Mouse (Mus musculus) MEL (cell line): Measurements from ENCODE around the gene Rock2. TPM values are rescaled to one million over a fixed set of nuclear protein-coding genes. Genes with fewer than 3 reads are reported as not detected.

ENCODE experiments used
- DNase-seq: peaks from one replicate; pipeline ENCODE4 v3.0.0; 2011; ENCODE audit warnings: low read depth, low spot score
- H3K27ac ChIP-seq: 2 replicates; pipeline ENCODE4 v1.5.1; 2012; ENCODE audit warnings: low read depth, mild to moderate bottlenecking, control low read depth, low read length, moderate library complexity; ENCODE audit not compliant: control insufficient read depth
- H3K27me3 ChIP-seq, 2 experiments: fragments of 150-350 bp in 1 of 2; sonication (generic) in 1 of 2; 2 replicates each; pipeline ENCODE4 v1.6.1; 2012; ENCODE audit warnings: low read length in 2 of 2, mild to moderate bottlenecking in 2 of 2, improper control_type of control experiment in 1 of 2, moderate library complexity in 1 of 2; ENCODE audit not compliant: insufficient read depth in 2 of 2, control insufficient read depth in 1 of 2
- H3K36me3 ChIP-seq, 2 experiments: 2 replicates each; pipeline ENCODE4 v1.6.1; 2012 to 2014; ENCODE audit warnings: low read length in 2 of 2, improper control_type of control experiment in 1 of 2, inconsistent platforms in 1 of 2, mild to moderate bottlenecking in 1 of 2; ENCODE audit not compliant: insufficient read depth in 2 of 2, control insufficient read depth in 1 of 2
- H3K4me1 ChIP-seq, 2 experiments: fragments of 150-350 bp in 1 of 2; sonication (generic) in 1 of 2; 2 replicates each; pipeline ENCODE4 v1.6.1; 2012; ENCODE audit warnings: low read length in 2 of 2, improper control_type of control experiment in 1 of 2, mild to moderate bottlenecking in 1 of 2; ENCODE audit not compliant: insufficient read depth in 2 of 2, control insufficient read depth in 1 of 2
- H3K4me3 ChIP-seq, 2 experiments: fragments of 150-350 bp in 1 of 2; sonication (generic) in 1 of 2; 2 replicates each; pipeline ENCODE4 v1.5.1; 2012; ENCODE audit warnings: low read depth in 2 of 2, low read length in 2 of 2, mild to moderate bottlenecking in 2 of 2, moderate library complexity in 2 of 2, control low read depth in 1 of 2, improper control_type of control experiment in 1 of 2; ENCODE audit not compliant: control insufficient read depth in 1 of 2, insufficient read depth in 1 of 2
- H3K79me2 ChIP-seq: 2 replicates; pipeline ENCODE4 v1.6.1; 2012; ENCODE audit warnings: mild to moderate bottlenecking, low read length, moderate library complexity; ENCODE audit not compliant: control insufficient read depth, poor library complexity, insufficient read depth
- H3K9ac ChIP-seq: 2 replicates; pipeline ENCODE4 v1.6.1; 2012; ENCODE audit warnings: low read depth, mild to moderate bottlenecking, control low read depth, low read length, moderate library complexity; ENCODE audit not compliant: control insufficient read depth, poor library complexity, severe bottlenecking
- H3K9me3 ChIP-seq: fragments of 150-350 bp; sonication (generic); replicated peaks from 2 replicates; pipeline ENCODE4 v1.6.1; 2012; ENCODE audit warnings: mild to moderate bottlenecking, low read length, improper control_type of control experiment, moderate library complexity; ENCODE audit not compliant: insufficient read depth
- CHD1 ChIP-seq: IDR thresholded peaks from 2 replicates; pipeline ENCODE4 v1.6.1; 2012; ENCODE audit warnings: low read depth, mild to moderate bottlenecking, inconsistent platforms, low read length, improper control_type of control experiment
- CTCF ChIP-seq, 3 experiments: IDR thresholded peaks in 2 of 3; conservative IDR thresholded peaks in 1 of 3; 2 replicates each; pipeline ENCODE4 v1.5.1; 2011 to 2012; ENCODE audit warnings: low read length in 3 of 3, low read depth in 2 of 3, mild to moderate bottlenecking in 2 of 3, improper control_type of control experiment in 1 of 3, inconsistent platforms in 1 of 3, mixed read lengths in 1 of 3, moderate library complexity in 1 of 3; ENCODE audit not compliant: control insufficient read depth in 1 of 3, insufficient read depth in 1 of 3, poor library complexity in 1 of 3, severe bottlenecking in 1 of 3
- GABPA ChIP-seq: IDR thresholded peaks from 2 replicates; pipeline ENCODE4 v1.6.1; 2012; ENCODE audit warnings: low read depth, mild to moderate bottlenecking, inconsistent platforms, low read length, improper control_type of control experiment, moderate library complexity
- GATA1 ChIP-seq: IDR thresholded peaks from 2 replicates; pipeline ENCODE4 v1.6.1; 2011; ENCODE audit warnings: low read depth, low read length, improper control_type of control experiment
- MAFK ChIP-seq: IDR thresholded peaks from 2 replicates; pipeline ENCODE4 v1.6.1; 2011; ENCODE audit warnings: low read depth, mild to moderate bottlenecking, low read length, improper control_type of control experiment, borderline replicate concordance
- MAX ChIP-seq: IDR thresholded peaks from 2 replicates; pipeline ENCODE4 v1.6.1; 2011; ENCODE audit warnings: low read length, improper control_type of control experiment
- NRF1 ChIP-seq: IDR thresholded peaks from 2 replicates; pipeline ENCODE4 v1.6.1; 2014; ENCODE audit warnings: low read depth, mild to moderate bottlenecking, inconsistent platforms, low read length, improper control_type of control experiment, moderate library complexity; ENCODE audit not compliant: poor library complexity, insufficient read depth, severe bottlenecking
- POLR2AphosphoS2 ChIP-seq: IDR thresholded peaks from 2 replicates; pipeline ENCODE4 v1.6.1; 2011; ENCODE audit warnings: low read length, improper control_type of control experiment
- POLR2AphosphoS5 ChIP-seq: IDR thresholded peaks from 2 replicates; pipeline ENCODE4 v1.6.1; 2012; ENCODE audit warnings: low read depth, borderline replicate concordance, mild to moderate bottlenecking, inconsistent platforms, low read length, moderate library complexity, mixed read lengths
- RAD21 ChIP-seq: IDR thresholded peaks from 2 replicates; pipeline ENCODE4 v1.6.1; 2011; ENCODE audit warnings: mild to moderate bottlenecking, low read depth, low read length, improper control_type of control experiment
- TBP ChIP-seq: IDR thresholded peaks from 2 replicates; pipeline ENCODE4 v1.8.0; 2011; ENCODE audit warnings: low read depth, low read length, improper control_type of control experiment
- TCF12 ChIP-seq: IDR thresholded peaks from 2 replicates; pipeline ENCODE4 v1.6.1; 2014; ENCODE audit warnings: low read depth, mild to moderate bottlenecking, inconsistent platforms, low read length, improper control_type of control experiment, moderate library complexity
- USF2 ChIP-seq, 2 experiments: IDR thresholded peaks; 2 replicates each; pipeline ENCODE4 v1.6.1; 2011 to 2012; ENCODE audit warnings: improper control_type of control experiment in 2 of 2, low read length in 2 of 2, borderline replicate concordance in 1 of 2, inconsistent platforms in 1 of 2, low read depth in 1 of 2, mild to moderate bottlenecking in 1 of 2; ENCODE audit not compliant: insufficient read depth in 1 of 2
- ZKSCAN1 ChIP-seq: IDR thresholded peaks from 2 replicates; pipeline ENCODE4 v1.6.1; 2012; ENCODE audit warnings: low read depth, mild to moderate bottlenecking, inconsistent platforms, low read length, improper control_type of control experiment, moderate library complexity
- polyA plus RNA-seq, 2 experiments: library from polyadenylated mRNA; stranded (reverse) in 1 of 2; unstranded in 1 of 2; fragments of >175 nt in 1 of 2; fragments of >200 nt in 1 of 2; gene quantifications; 2 replicates each; pipeline versions ENCODE4 v1.2.1 to v1.2.4; 2012; ENCODE audit warnings: low replicate concordance in 2 of 2, low read depth in 1 of 2; ENCODE audit not compliant: insufficient read length in 2 of 2, insufficient read depth in 1 of 2, missing spikeins in 1 of 2
- total RNA-seq: library from RNA; depleted of rRNA; stranded (reverse); fragments of 300-350 nt; gene quantifications from 2 replicates; pipeline ENCODE4 v1.2.3, GENCODE M21; 2012

Gene Rock2
- total and polyA plus RNA-seq, 3 experiments = 10.9 to 46.4 (median 14.4) TPM

GRCm38 (mm10) chr12:16868618-16869017 lies 26.1 kb upstream of the Rock2 start:
- no peak for DNase-seq
- H3K79me2 ChIP-seq = no peaks in the 10 kb centered on the region
- TF ChIP-seq MAFK = no peak
- no peak for TF ChIP-seq TCF12
- TF ChIP-seq NRF1 = no peak
- no peak for TF ChIP-seq POLR2AphosphoS5
- TF ChIP-seq TBP = no peak
- TF ChIP-seq GATA1 = no peak
- TF ChIP-seq ZKSCAN1 = no peak
- TF ChIP-seq RAD21 = no peak
- no peak for TF ChIP-seq CHD1
- TF ChIP-seq, all 39 proteins: peak for 0
- Histone ChIP-seq H3K36me3 (peaks cover 0 to 10% of the 10 kb centered on the region in 2 experiments; a peak in 2 of 4 replicates), H3K27me3 (peaks cover 0 to 2% of the 10 kb centered on the region in 2 experiments; a peak in 1 of 4 replicates), H3K4me1 (peaks cover 4 to 10% of the 10 kb centered on the region in 2 experiments), H3K9ac (no peak overlapping the region), H3K9me3 (no peaks in the 10 kb centered on the region), H3K4me3 (no peak overlapping the region), H3K27ac (no peak overlapping the region)

GRCm38 (mm10) chr12:16869091-16869778 lies 25.5 kb upstream of the Rock2 start:
- Histone ChIP-seq H3K4me1 (peaks cover 4 to 10% of the 10 kb centered on the region in 2 experiments), H3K9ac (no peak overlapping the region), H3K9me3 (no peaks in the 10 kb centered on the region), H3K36me3 (peaks cover 0 to 10% of the 10 kb centered on the region in 2 experiments; a peak in 2 of 4 replicates), H3K27me3 (no peaks in the 10 kb centered on the region), H3K4me3 (no peak overlapping the region), H3K79me2 (no peaks in the 10 kb centered on the region), H3K27ac (no peak overlapping the region)
- TF ChIP-seq GABPA (no peak), GATA1 (no peak), RAD21 (no peak), MAX (no peak), CTCF (IDR thresholded peaks at IDR 0.05 in 2 of 3, conservative IDR thresholded peaks at IDR 0.05 in 1 of 3; ENCODE audit: control insufficient read depth in 1 of 3, insufficient read depth in 1 of 3, low read depth in 2 of 3, low read length in 3 of 3, poor library complexity in 1 of 3, severe bottlenecking in 1 of 3) (no peak), POLR2AphosphoS2 (no peak), USF2 (IDR thresholded peaks at IDR 0.05; ENCODE audit: borderline replicate concordance in 1 of 2, insufficient read depth in 1 of 2, low read depth in 1 of 2, low read length in 2 of 2) (no peak)
- no peak for DNase-seq
